Mouse (Mus musculus): ENCODE data around the gene Gm17324. TPM values are rescaled to one million over a fixed set of nuclear protein-coding genes. Genes with fewer than 3 reads are reported as not detected.
A peak's percentile ranks its signal among the peaks of the same experiment; 100 is the strongest.

The Gm17324 gene
- polyA plus RNA-seq, 1 experiment: 0.34 TPM

- 92% methylated on average over 8 of the region's 8 CpGs for WGBS
- DNase-seq: no peak
- Histone ChIP-seq H3K4me1 (ENCODE audit: control insufficient read depth, insufficient read depth, low read length) (no peaks in the 10 kb centered on the region), H3K27ac (ENCODE audit: insufficient read depth, low read length) (no peak overlapping the region), H3K27me3 (ENCODE audit: control insufficient read depth, insufficient read depth, low read length) (no peaks in the 10 kb centered on the region), H3K4me3 (replicated peaks; ENCODE audit: insufficient read depth, low read depth, low read length) (no peak overlapping the region)
- no peak for TF ChIP-seq CTCF (IDR thresholded peaks at IDR 0.05; ENCODE audit: borderline replicate concordance, insufficient read depth, low read depth, low read length)
- TF ChIP-seq POLR2A (IDR thresholded peaks at IDR 0.05; ENCODE audit: borderline replicate concordance, insufficient read depth, low read length): no peak
Observed at GRCm38 (mm10) chr9:78457026-78457425, 8.4 kb upstream of the Gm17324 start.

DNA sequence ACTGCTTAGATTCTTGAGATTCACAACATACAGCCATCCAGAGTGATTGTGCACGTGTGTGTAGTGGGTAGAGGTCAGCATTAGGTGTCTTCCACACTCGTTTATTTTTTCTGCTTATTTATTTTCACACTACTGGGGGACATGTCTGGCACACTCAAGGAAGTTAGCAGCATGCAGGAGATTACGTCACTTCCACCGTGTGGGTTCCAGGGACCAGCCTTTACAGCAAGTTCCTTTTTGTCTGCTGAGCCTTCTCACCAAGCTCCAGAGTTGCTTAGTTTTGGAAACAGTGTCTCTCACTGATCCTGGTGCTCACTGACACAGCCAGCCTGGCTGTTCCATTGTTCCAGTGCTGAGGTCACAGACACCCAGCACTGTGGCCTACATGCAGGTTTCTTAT, 2.8 kb upstream of the Gm17324 start:
- no peak overlapping the region for H3K4me3 ChIP-seq (replicated peaks; ENCODE audit: insufficient read depth, low read depth, low read length)
- TF ChIP-seq POLR2A (IDR thresholded peaks at IDR 0.05; ENCODE audit: borderline replicate concordance, insufficient read depth, low read length) (no peak), CTCF (IDR thresholded peaks at IDR 0.05; ENCODE audit: borderline replicate concordance, insufficient read depth, low read depth, low read length) (no peak)
- WGBS: 76% methylated on average over 4 of the region's 4 CpGs
- no peak for DNase-seq
- peaks cover 4% of the 10 kb centered on the region; the same call in 1 of the 2 replicates for H3K4me1 ChIP-seq (ENCODE audit: control insufficient read depth, insufficient read depth, low read length)
- no peaks in the 10 kb centered on the region for H3K27me3 ChIP-seq (ENCODE audit: control insufficient read depth, insufficient read depth, low read length)
- H3K27ac ChIP-seq (ENCODE audit: insufficient read depth, low read length): no peak overlapping the region

- DNase-seq: no peak
- H3K27me3 ChIP-seq (ENCODE audit: control insufficient read depth, insufficient read depth, low read length): no peaks in the 10 kb centered on the region
- peaks cover 4% of the 10 kb centered on the region; the same call in 1 of the 2 replicates for H3K4me1 ChIP-seq (ENCODE audit: control insufficient read depth, insufficient read depth, low read length)
- WGBS: 76% methylated on average over 5 of the region's 5 CpGs
- H3K4me3 ChIP-seq (replicated peaks; ENCODE audit: insufficient read depth, low read depth, low read length): no peak overlapping the region
- H3K27ac ChIP-seq (ENCODE audit: insufficient read depth, low read length): no peak overlapping the region
- TF ChIP-seq CTCF (IDR thresholded peaks at IDR 0.05; ENCODE audit: borderline replicate concordance, insufficient read depth, low read depth, low read length) (no peak), POLR2A (IDR thresholded peaks at IDR 0.05; ENCODE audit: borderline replicate concordance, insufficient read depth, low read length) (no peak)
Observed at GRCm38 (mm10) chr9:78450404-78450803, 1.8 kb upstream of the Gm17324 start.

- Histone ChIP-seq H3K27me3 (ENCODE audit: control insufficient read depth, insufficient read depth, low read length) (no peaks in the 10 kb centered on the region), H3K27ac (ENCODE audit: insufficient read depth, low read length) (no peak overlapping the region)
- TF ChIP-seq POLR2A (IDR thresholded peaks at IDR 0.05; ENCODE audit: borderline replicate concordance, insufficient read depth, low read length) (no peak), CTCF (IDR thresholded peaks at IDR 0.05; ENCODE audit: borderline replicate concordance, insufficient read depth, low read depth, low read length) (no peak)
Observed at GRCm38 (mm10) chr9:78447606-78447972, 997 bp downstream of the Gm17324 start.

DNA sequence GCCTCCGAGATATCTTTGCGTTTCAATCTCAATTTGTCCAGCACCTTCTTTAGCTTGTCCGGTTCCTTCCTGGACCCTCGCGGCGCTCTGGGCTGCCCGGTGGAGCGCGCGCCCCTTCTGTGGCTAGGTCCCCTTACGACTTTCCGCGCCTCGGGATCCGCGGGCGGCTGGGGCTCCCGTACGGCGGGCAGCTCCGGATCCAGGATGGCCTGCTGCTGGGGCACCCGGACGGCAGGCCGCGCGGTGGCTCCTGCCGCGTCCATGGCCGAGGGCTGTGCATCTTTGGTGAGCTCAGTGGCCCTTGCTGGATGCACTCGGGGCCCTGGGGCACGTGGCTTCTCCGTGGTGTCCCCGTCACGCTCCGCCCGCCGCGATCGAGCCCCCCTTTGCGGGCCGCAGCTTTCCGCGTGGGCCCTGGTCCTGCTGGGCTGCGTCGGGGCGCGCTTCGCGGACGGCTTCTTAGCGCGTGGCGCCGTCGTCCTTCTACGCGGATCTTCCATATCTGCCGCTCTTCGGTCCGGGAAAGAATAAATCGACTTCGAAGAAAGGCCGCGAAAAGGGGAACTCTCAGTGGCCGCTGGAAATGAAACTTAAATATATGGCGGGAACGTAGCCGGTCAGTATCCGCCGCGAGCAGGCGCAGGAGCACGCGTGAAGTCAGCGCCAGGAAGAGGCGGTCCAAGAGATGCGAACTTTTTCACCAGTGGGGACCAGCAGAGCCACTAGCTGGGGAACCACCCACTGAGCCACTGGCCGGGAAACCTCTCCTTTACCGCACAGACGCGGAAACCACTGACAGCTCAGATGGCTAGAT, 5.8 kb downstream of the Gm17324 start, which contains the start of gene Cgas:
TSS of gene Cgas (minus strand) at position 659 of the 814 bp plus-strand sequence.
- TF ChIP-seq POLR2A (IDR thresholded peaks at IDR 0.05; ENCODE audit: borderline replicate concordance, insufficient read depth, low read length): no peak
- no peak for TF ChIP-seq CTCF (IDR thresholded peaks at IDR 0.05; ENCODE audit: borderline replicate concordance, insufficient read depth, low read depth, low read length)
- DNase-seq: peak in 1 of 2 experiments; percentile 6
- H3K27me3 ChIP-seq (ENCODE audit: control insufficient read depth, insufficient read depth, low read length): no peaks in the 10 kb centered on the region; the same call in 1 of the 2 replicates
- H3K4me1 ChIP-seq (ENCODE audit: control insufficient read depth, insufficient read depth, low read length): no peaks in the 10 kb centered on the region
- H3K4me3 ChIP-seq (replicated peaks; ENCODE audit: insufficient read depth, low read depth, low read length): peak within 1 kb of the TSS; percentile 14
- no peak within 1 kb of the TSS for H3K27ac ChIP-seq (ENCODE audit: insufficient read depth, low read length)
- WGBS: 1% methylated on average over 78 of the region's 81 CpGs

More at GRCm38 (mm10) chr9:78447606-78447972, 997 bp downstream of the Gm17324 start:
- peak overlapping the region; percentile 77 for H3K4me3 ChIP-seq (replicated peaks; ENCODE audit: insufficient read depth, low read depth, low read length)
- 24% methylated on average over 9 of the region's 9 CpGs for WGBS
- no peak for DNase-seq
- H3K4me1 ChIP-seq (ENCODE audit: control insufficient read depth, insufficient read depth, low read length): peaks cover 4% of the 10 kb centered on the region; the same call in 1 of the 2 replicates

DNA sequence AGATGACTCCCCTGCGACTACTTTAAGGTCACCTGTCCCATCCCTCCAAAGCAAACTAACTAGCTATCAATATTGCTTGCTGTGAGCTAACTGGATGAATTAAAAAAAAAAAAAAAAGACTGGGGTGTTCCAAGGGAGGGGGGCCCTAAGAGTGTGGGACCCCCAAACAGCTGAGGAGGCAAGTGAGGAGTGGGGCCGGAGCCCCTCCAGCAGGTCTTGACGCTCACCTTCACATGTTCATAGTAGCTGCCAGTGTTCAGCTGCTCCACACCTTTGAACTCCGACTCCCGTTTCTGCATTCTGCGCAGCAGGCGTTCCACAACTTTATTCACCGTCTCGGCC, 6.4 kb downstream of the Gm17324 start:
- DNase-seq: no peak
- Histone ChIP-seq H3K27ac (ENCODE audit: insufficient read depth, low read length) (no peak overlapping the region), H3K27me3 (ENCODE audit: control insufficient read depth, insufficient read depth, low read length) (no peaks in the 10 kb centered on the region; the same call in 1 of the 2 replicates), H3K4me1 (ENCODE audit: control insufficient read depth, insufficient read depth, low read length) (no peaks in the 10 kb centered on the region), H3K4me3 (replicated peaks; ENCODE audit: insufficient read depth, low read depth, low read length) (no peak overlapping the region)
- TF ChIP-seq POLR2A (IDR thresholded peaks at IDR 0.05; ENCODE audit: borderline replicate concordance, insufficient read depth, low read length) (no peak), CTCF (IDR thresholded peaks at IDR 0.05; ENCODE audit: borderline replicate concordance, insufficient read depth, low read depth, low read length) (no peak)
- WGBS: 6% methylated on average over 9 of the region's 9 CpGs

DNA sequence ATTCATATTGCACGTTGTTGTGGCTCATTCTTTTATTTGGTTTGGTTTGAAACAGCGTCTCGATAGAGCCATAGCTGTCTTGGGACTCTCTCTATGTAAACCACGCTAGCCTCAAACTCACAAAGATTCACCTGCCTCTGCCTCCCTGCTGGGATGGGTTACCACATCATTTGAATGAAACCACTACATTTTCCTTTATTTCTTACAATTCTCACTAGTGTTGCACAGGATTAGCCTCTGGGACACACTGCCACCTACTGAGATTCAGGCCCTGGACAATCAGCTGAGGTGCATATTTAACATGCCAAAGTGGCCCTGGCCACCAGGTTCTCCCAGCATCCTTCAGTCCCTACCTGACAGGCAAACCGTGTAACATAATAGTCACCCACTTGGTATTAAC, 9.2 kb downstream of the Gm17324 start:
- TF ChIP-seq POLR2A (IDR thresholded peaks at IDR 0.05; ENCODE audit: borderline replicate concordance, insufficient read depth, low read length) (no peak), CTCF (IDR thresholded peaks at IDR 0.05; ENCODE audit: borderline replicate concordance, insufficient read depth, low read depth, low read length) (no peak)
- Histone ChIP-seq H3K4me1 (ENCODE audit: control insufficient read depth, insufficient read depth, low read length) (no peaks in the 10 kb centered on the region), H3K27ac (ENCODE audit: insufficient read depth, low read length) (no peak overlapping the region), H3K27me3 (ENCODE audit: control insufficient read depth, insufficient read depth, low read length) (no peaks in the 10 kb centered on the region; the same call in 1 of the 2 replicates), H3K4me3 (replicated peaks; ENCODE audit: insufficient read depth, low read depth, low read length) (no peak overlapping the region)
- no peak for DNase-seq
- WGBS: 75% methylated on average over 5 of the region's 5 CpGs

GRCm38 (mm10) chr9:78432471-78432870, 16.1 kb downstream of the Gm17324 start:
- Histone ChIP-seq H3K27ac (ENCODE audit: insufficient read depth, low read length) (no peak overlapping the region), H3K4me1 (ENCODE audit: control insufficient read depth, insufficient read depth, low read length) (no peaks in the 10 kb centered on the region), H3K27me3 (ENCODE audit: control insufficient read depth, insufficient read depth, low read length) (no peaks in the 10 kb centered on the region), H3K4me3 (replicated peaks; ENCODE audit: insufficient read depth, low read depth, low read length) (no peak overlapping the region)
- no peak for TF ChIP-seq POLR2A (IDR thresholded peaks at IDR 0.05; ENCODE audit: borderline replicate concordance, insufficient read depth, low read length)
- TF ChIP-seq CTCF (IDR thresholded peaks at IDR 0.05; ENCODE audit: borderline replicate concordance, insufficient read depth, low read depth, low read length): no peak
- no peak for DNase-seq
- 85% methylated on average over 5 of the region's 5 CpGs for WGBS

Data from cerebellum, adult 2 months (tissue).